Mouse (Mus musculus) embryonic facial prominence, embryonic 11.5 days (tissue): ENCODE results near the gene Inca1. TPM values are rescaled to one million over a fixed set of nuclear protein-coding genes. Genes with fewer than 3 reads are reported as not detected.

Experiments
- ATAC-seq: fragments of 200-750 bp; cut with Nextera tagmentation; replicated peaks from 2 replicates; pipeline ENCODE4 v1.8.0; 2017; ENCODE audit warnings: low read depth; ENCODE audit not compliant: insufficient number of reproducible peaks, low FRiP score, low TSS enrichment
- DNase-seq: peaks from one replicate; pipeline ENCODE4 v3.0.0-alpha.2; 2015; ENCODE audit warnings: low spot score
- H3K27ac ChIP-seq: fragments of 300-500 bp; sonication (generic); replicated peaks from 2 replicates; pipeline ENCODE4 v1.5.1; 2014; ENCODE audit warnings: mild to moderate bottlenecking, low read depth, low read length, control low read depth
- H3K27me3 ChIP-seq: fragments of 300-500 bp; sonication (generic); 2 replicates; pipeline ENCODE4 v1.6.1; 2014; ENCODE audit warnings: mild to moderate bottlenecking, low read length, moderate library complexity, mixed read lengths; ENCODE audit not compliant: control insufficient read depth, insufficient read depth
- H3K36me3 ChIP-seq: fragments of 300-500 bp; sonication (generic); replicated peaks from 2 replicates; pipeline ENCODE4 v1.6.1; 2014; ENCODE audit warnings: low read depth, mild to moderate bottlenecking, low read length, moderate library complexity, mixed read lengths; ENCODE audit not compliant: control insufficient read depth, insufficient read depth
- H3K4me1 ChIP-seq: fragments of 300-500 bp; sonication (generic); 2 replicates; pipeline ENCODE4 v1.6.1; 2014; ENCODE audit warnings: low read length, mixed read lengths; ENCODE audit not compliant: control insufficient read depth, insufficient read depth
- H3K4me2 ChIP-seq: fragments of 300-500 bp; sonication (generic); 2 replicates; pipeline ENCODE4 v1.6.1; 2014; ENCODE audit warnings: low read depth, mild to moderate bottlenecking, control low read depth, low read length, moderate library complexity
- H3K4me3 ChIP-seq: fragments of 300-500 bp; sonication (generic); 2 replicates; pipeline ENCODE4 v1.5.1; 2014; ENCODE audit warnings: low read depth, low read length, control low read depth
- H3K9ac ChIP-seq: fragments of 300-500 bp; sonication (generic); replicated peaks from 2 replicates; pipeline ENCODE4 v1.6.1; 2014; ENCODE audit warnings: mild to moderate bottlenecking, control low read depth, low read length
- H3K9me3 ChIP-seq: fragments of 300-500 bp; sonication (generic); replicated peaks from 2 replicates; pipeline ENCODE4 v1.6.1; 2016; ENCODE audit warnings: mild to moderate bottlenecking, low read length, inconsistent platforms, mixed read lengths; ENCODE audit not compliant: control insufficient read depth
- WGBS: fragments of 180-500 bp; shearing (Covaris S2); extraction: QIAGEN DNeasy Blood & Tissue Kit; methylation state at CpG from one replicate; pipeline ENCODE4 v1.1.7; 2014; 5-methylcytosine and 5-hydroxymethylcytosine counted together
- microRNA-seq: library from miRNA; unstranded; fragments of <30 nt; microRNA quantifications from one replicate; pipeline ENCODE4, GENCODE M21; 2016; ENCODE audit warnings: borderline number of aligned reads
- polyA plus RNA-seq: library from polyadenylated mRNA; unstranded; fragments of >200 nt; fragmentation: Nextera tagmentation; extraction: Ambion mirVana; gene quantifications from 2 replicates; pipeline ENCODE4 v1.2.1, GENCODE M21; 2014

Inca1 gene
- polyA plus RNA-seq, 1 experiment from 2014 or later = 0.73 TPM

GRCm38 (mm10) chr11:70638714-70639278 is 61.2 kb downstream of the Inca1 start, which contains the start of gene Gp1ba:
Gene Gp1ba (plus strand): TSS chr11:70639122.
- WGBS = 55% methylated on average over 5 of the region's 5 CpGs
- no peak for ATAC-seq

More at GRCm38 (mm10) chr11:70638714-70639278, 61.2 kb downstream of the Inca1 start, which contains the start of gene Gp1ba:
- Histone ChIP-seq H3K9me3 (no peaks in the 10 kb centered on the region), H3K27me3 (no peaks in the 10 kb centered on the region), H3K36me3 (no peaks in the 10 kb centered on the region), H3K4me1 (no peaks in the 10 kb centered on the region), H3K27ac (no peak within 1 kb of the TSS), H3K4me3 (no peak within 1 kb of the TSS), H3K9ac (no peak within 1 kb of the TSS), H3K4me2 (no peak within 1 kb of the TSS)
- DNase-seq = no peak

Small RNA genes lying within 50 kb of the gene (microRNA-seq; reads per million reads assigned to microRNA genes)
- gene Mir6925 = not detected

Other genes with a start within 250 kb of the Inca1 start
- gene Med11, start 248.2 kb downstream of the Inca1 start, polyA plus RNA-seq = 38.7 and 46.9 TPM in 2 replicates
- 0.18 and 0.26 TPM in 2 replicates for gene Zmynd15, start 240.7 kb downstream of the Inca1 start, polyA plus RNA-seq
- gene Cxcl16, start 240.2 kb downstream of the Inca1 start, polyA plus RNA-seq = 0.81 and 0.91 TPM in 2 replicates
- 0.36 TPM in 1 of 2 replicates, not detected in the other for gene Tm4sf5, start 194.9 kb downstream of the Inca1 start, polyA plus RNA-seq
- 0.45 TPM in 1 of 2 replicates, not detected in the other for gene Vmo1, start 185.5 kb downstream of the Inca1 start, polyA plus RNA-seq
- gene Gltpd2, start 181.0 kb downstream of the Inca1 start, polyA plus RNA-seq = 0.46 TPM in 1 of 2 replicates, not detected in the other
- gene Psmb6, start 174.8 kb downstream of the Inca1 start, polyA plus RNA-seq = 827 and 878 TPM in 2 replicates
- not detected in 2 replicates for gene Gm40193, start 167.2 kb downstream of the Inca1 start, polyA plus RNA-seq
- gene Pld2, start 160.1 kb downstream of the Inca1 start, polyA plus RNA-seq = 1.6 and 2.2 TPM in 2 replicates
- gene Mink1, start 137.3 kb downstream of the Inca1 start, polyA plus RNA-seq = 12.6 and 13.7 TPM in 2 replicates
- not detected in 2 replicates for gene 4930544D05Rik, start 84.3 kb downstream of the Inca1 start, polyA plus RNA-seq
- not detected in 2 replicates for gene Chrne, start 80.9 kb downstream of the Inca1 start, polyA plus RNA-seq
- 0.93 and 1.3 TPM in 2 replicates for gene Gp1ba, start 61.0 kb downstream of the Inca1 start, polyA plus RNA-seq
- 81.9 and 92.8 TPM in 2 replicates for gene Rnf167, start 52.9 kb downstream of the Inca1 start, polyA plus RNA-seq
- gene Slc25a11, start 52.7 kb downstream of the Inca1 start, polyA plus RNA-seq = 144 and 150 TPM in 2 replicates
- gene Pfn1, start 45.5 kb downstream of the Inca1 start, polyA plus RNA-seq = 1,669 and 1,679 TPM in 2 replicates
- gene Eno3, start 43.0 kb downstream of the Inca1 start, polyA plus RNA-seq = 30.7 and 40.4 TPM in 2 replicates
- 107 and 118 TPM in 2 replicates for gene Spag7, start 30.7 kb downstream of the Inca1 start, polyA plus RNA-seq
- gene Camta2, start 12.1 kb downstream of the Inca1 start, polyA plus RNA-seq = 4.4 and 7.3 TPM in 2 replicates
- gene Kif1c, start 393 bp upstream of the Inca1 start, polyA plus RNA-seq = 7.5 and 8.3 TPM in 2 replicates
- gene Zfp3, start 64.1 kb upstream of the Inca1 start, polyA plus RNA-seq = 6.7 and 7.3 TPM in 2 replicates
- not detected in 2 replicates for gene Scimp, start 112.4 kb upstream of the Inca1 start, polyA plus RNA-seq
- gene Rabep1, start 144.6 kb upstream of the Inca1 start, polyA plus RNA-seq = 36.2 and 36.6 TPM in 2 replicates